Mouse (Mus musculus) testis, postnatal 10 days (tissue): Measurements from ENCODE around the gene Msrb3.

ENCODE experiments used
- DNase-seq: peaks from one replicate; pipeline ENCODE4 v3.0.0; 2021; ENCODE audit warnings: low spot score

Msrb3 gene

DNA sequence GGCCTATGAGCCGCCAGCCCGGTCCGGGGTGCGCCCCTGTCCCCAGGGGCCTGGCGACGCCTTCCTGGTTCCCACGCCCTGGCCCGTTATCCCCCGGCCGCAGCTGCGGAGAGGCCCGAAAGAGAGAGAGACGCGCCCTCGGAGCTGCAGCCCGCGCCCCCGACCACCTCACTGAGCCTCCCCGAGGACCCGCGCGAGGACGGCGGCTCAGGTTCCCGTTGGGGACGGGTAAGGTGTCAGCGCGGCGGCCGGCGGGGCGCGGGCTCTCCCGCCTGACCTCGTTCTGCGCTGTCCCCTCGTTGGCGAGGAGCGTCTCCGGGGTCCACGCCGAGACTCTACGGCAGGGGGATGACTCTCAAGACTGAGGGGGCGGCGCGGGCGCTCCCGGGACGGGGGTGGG lies 544 bp downstream of the Msrb3 start:
- DNase-seq = peak; percentile 61

DNA sequence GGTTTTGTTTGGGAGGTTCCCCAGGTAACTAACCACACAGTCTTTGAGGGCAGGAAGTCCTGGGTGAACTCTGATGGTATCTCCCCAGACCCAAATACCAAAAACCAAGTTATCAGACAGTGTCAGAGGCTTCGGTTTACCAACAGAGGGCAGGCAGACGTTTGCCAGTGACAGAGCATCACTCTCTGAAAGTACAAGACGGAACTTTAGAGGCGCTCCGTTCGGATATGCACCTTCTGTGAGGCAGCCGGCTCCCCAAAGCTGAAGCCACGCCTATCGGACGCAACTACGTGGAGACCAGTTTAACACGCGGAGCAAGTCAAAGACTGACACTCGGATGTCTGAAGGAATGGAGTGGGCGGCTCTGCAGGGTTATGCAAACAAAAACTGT lies 3.0 kb downstream of the Msrb3 start:
- DNase-seq = no peak

DNA sequence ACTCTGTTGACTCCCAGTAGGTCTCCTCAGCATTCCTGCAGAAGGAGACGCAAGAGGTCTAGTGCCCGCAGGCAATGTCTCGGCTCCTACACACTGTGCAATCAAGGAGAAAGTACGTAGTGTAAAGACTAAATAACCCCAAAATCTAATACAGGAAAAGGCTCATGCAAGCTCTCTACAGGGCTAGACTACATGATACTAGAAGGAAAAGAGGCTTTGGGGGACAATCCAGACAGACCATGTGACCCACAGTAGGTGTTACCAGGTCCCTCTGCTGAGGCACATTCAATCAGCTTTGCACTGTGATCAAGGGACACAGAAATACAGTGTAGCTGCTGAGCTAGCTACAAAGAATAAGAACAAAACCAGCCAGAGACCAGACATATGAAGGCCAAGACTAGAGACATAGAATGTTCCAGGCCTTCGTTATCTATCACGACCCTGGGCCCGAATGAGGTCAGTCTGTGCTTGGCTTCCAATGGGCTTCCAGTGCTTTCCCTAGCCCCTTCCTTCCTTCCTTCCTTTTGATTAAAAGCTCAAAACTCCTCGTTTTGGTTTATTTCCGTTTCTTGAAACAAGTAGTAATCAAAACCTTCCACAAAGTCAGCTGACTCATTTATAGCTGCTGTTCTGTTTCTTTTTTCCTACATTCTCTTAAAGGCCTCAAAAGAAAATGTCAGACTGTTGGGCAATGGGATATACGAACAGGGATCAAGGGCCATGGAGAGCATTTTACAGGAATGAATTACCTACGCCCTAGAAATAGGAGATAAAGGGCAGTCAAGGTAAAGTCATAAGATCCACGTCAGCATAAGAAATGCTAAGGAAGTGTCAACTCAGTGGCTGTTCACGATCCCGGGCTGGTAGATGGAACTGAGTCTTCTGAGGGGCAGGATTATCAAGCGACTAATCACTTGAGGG lies 3.7 kb downstream of the Msrb3 start:
- DNase-seq = no peak

DNA sequence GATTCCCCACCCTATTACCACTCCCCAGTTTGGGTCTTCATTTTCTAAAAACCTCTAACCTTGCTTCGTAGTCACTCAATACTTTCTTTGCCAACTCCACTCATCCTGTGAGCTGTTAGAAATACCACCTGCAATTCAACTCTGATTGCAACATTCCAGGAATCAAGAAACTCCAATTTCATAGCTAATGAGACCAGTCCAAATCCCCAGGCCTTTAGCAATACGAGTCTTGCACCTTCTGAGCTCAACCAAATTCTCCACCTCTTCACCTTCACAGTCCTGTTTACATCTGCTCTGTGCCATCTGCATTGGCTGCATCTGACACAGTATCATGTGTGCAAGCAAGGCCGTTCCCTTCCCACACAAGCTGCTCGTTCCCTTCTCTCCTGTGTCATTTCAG lies 5.0 kb downstream of the Msrb3 start:
- no peak for DNase-seq

DNA sequence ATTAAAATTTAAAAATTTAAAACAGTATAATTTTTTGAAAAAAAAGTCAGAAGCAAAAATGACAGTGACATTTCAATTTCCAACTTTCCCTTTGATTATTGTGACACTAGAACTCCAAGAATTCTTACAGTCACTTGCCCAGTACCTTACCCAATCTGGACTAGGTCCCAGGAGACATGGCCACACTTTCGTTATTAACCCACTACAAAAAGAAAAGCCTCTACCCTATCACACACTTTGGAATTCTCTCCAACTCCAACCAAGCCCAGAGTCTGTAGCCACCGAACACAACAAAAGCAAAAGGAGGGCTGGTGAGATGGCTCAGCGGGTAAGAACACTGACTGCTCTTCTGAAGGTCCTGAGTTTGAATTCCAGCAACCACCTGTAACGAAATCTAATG lies 7.8 kb downstream of the Msrb3 start:
- no peak for DNase-seq

DNA sequence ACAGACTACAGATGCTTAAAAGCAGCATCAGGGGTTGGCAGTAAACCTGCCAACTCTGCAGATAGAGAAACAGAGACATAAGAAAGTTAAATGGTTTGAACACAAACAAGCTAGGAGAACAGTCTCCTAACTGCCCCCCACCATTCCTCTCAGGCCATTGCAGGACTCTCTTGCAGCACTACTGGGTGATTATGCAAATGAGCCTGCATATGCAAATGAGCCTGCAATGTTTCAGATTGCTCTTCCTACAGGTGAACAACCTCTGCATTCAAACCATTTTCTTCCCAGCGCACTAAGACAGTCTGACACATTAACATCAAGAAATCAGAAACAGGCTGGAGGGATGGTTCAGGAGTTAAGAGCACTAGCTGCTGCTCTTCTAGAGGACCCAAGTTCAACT lies 8.3 kb downstream of the Msrb3 start:
- no peak for DNase-seq

DNA sequence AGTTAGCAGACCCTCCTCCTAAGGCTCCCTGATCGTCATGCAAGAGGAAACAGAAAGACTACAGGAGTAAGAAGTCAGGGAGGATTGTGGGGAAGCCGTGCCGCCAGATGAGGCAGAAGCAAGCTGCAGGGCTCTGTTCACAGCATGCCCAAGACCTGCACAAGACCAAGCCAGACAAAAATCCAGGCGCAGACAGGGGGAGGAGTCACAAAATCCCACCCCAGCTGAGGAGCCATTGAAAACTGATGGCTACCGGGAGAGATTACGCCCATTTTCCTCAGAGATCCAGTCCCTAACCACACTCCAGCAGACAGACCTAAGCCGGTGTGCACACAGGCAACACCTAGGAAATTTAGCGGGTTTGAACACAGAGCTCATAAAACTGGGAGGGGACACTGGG lies 10.4 kb downstream of the Msrb3 start:
- no peak for DNase-seq

DNA sequence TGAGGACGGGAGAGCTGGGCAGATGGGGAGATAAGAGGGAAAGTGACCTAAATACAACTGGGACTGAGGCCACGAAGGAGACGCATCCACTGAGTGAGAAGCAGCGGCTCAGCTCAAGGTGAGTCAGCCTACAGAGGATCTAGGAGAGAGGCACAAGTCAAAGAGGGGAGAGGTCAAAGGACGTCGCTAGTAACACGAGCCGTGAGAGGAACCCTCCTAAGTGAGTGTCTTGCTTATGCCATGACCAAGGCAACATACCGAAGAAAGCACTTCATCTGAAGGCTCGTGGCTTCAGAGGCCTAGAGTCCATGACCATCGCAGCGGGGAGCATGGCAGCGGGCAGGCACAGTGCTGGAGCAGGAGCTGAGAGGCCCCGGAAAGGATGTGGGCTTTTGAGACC lies 14.7 kb downstream of the Msrb3 start:
- DNase-seq = no peak

DNA sequence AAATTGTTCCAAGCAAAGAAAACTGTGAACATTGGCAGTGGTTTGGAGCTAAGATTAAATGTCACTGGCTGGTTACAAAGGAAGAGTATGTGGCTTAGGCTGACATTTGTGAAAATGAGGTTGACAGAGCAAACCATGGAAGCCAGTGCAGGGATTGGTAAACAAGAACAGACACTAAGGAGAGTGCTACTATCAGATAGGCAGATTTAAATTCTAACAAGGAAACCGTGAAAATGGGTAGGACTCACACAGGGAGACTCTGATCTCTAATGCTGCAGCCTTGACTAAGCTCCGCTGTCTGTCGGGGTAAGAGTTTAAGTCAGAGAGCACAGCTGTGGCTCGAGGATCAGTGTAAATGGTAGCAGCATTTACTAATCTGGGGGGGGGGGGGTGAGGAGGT lies 15.2 kb downstream of the Msrb3 start:
- no peak for DNase-seq

DNA sequence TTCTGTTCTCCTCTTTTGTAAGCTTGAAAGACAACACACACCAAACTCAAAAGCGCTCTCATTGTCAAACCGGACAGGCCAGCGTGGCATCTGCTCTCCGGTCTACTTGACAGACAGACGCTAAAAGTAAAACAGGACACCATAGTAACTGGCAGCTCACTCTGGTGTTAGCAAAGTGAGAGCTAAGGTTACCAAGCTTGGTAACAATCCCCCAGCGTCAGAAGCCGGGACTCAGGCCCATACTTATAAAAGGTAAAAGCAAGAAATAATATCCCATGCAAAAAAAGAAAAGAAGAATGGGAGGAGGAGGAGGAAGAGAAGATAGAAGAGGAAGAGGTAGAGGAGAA lies 15.9 kb downstream of the Msrb3 start:
- DNase-seq = no peak

DNA sequence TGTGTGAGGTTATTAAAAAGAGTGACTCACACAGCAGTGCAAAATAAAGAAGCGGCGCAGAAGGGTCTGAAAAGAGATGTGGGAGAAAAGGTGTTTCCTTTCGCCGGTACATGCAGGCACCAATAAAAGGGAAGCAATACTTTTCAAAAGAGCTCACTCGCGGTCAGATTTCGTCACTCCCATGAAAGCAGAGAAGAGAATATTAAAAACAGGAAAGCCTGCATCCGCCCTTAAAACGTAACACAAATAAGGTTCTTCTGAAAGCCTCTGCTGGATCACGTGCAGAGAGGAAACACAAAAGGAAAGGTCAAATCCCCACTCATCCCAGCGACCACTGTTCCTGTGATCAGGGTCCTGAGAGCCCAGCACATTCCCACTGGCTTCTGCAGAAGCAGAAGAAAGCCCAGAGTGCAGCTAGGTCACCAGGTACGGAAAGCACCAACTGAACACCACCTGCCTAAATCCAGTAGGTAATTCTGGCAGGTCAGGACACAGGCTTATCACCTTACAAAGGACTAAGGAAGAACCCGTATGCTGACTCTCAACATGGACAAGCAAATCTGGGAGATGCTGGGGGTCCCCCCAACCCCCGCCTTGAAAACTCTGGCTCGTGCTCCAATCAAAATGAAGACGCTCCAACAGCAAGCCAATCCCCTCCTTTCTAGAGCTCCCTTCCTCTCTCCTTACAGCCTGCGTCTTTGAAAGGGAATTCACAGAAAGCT lies 16.4 kb downstream of the Msrb3 start:
- DNase-seq = no peak

DNA sequence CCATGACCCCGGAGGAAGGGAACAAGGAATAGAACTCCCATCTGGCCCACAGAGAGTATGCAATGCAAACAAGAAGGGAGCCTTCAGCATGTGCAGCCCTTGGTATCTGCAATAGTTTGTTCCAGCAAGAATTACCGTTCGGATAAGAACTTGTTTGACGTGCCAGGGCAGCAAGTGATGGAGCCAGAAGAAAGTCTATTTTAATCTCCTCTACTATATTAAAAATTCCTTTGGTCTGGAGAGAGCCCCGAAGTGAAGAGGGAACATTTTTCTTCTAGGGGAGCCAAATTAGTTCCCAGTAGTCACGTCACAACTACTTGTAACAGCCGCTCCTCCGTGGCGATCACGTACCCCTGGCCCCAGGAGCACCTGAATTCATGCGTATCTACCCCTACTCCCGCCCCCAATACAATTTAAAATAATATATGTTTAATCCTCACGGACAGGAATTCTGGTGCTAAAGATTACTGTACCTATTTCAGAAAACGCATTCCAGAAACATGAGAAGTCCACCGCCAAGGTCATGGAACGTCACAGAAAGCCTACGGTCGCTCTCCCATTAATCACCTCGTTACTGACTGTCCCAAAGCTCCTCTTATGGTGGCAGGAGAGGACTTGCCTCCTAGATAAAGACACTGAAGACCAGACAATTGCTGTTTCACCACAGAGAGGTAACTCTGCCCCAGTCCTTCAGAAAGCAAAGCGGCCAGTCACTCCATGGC lies 22.2 kb downstream of the Msrb3 start:
- DNase-seq = no peak

DNA sequence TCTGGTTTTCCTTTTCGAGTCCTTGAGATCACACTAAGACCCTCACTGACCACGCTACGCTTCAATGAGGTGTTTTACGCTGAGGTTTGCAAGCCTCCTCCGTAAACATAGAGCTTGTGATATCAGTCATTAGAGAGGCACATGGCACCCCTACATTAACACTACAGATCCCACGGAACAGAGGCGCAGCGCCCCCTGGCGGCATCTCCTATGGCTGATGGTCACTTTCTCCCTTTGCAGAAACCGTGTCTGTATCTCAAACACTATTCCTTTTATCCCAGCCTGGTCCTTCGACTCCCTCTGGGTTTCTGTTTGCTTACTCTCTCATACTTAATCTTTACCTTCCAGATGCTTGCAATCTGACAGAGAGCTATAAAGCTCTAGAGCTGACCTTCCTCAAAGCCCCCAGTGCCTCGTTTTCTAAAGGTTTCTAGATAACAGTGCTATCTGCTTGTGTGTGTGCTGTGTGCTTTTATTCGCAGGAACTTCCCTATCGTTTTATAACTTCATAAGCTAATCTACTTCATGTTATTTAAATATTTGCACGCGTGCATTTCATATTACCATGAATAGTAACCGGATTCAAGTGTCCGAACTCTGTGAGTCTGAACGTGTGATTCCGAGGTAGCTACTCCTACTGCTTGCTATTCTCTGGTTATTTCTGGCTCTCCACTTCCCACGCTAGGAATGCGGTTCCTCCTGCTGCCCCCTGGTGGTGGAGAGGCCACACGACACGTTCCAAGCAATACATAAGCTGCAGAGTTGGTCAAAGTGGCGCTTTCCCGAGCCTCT lies 23.0 kb downstream of the Msrb3 start:
- DNase-seq = peak; percentile 95

DNA sequence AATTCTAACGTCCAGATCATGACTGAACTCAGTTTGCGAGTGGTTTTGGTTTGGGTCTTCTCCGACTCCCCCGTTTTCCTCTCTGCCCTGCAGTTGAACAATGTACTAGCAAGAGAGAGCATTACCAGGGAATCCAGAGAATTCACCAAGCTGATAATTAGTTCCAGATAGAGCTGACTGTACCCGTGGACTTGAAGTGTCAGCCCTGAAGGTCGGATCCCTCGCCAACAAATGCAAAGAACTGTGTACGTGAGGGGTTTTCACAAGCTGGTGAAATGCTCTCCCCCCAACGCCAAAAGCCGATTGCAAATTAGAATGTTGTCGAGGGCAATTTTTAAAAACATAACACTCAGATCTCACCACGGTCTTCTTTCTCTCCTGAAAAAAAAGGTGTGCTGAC lies 24.6 kb downstream of the Msrb3 start:
- DNase-seq = no peak

DNA sequence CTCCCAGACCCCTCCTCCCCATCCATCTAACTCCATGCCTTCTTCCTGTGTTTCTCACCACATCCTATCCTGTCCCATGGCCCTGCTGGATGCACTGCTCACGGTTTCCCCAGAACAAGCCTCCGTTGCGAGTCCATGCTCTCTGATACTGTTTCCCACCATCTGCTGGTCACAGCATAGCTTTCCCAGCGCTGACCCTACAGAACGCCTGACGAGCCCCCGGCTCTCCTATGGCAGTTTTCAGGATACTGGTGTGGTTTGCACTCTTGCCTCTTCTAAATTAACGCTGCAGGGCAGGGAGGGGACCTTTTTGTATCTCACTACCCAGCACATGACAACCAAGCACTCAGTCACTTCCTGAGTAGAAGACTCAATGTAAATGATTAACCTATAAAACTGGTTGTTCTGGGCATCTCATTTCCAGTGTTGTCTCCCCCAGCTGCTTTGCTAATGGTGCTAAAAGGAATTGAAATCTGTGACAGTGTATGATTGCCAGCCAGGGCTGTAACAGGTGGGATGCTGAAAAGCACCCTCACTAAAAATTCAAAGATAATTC lies 25.2 kb downstream of the Msrb3 start:
- DNase-seq = no peak

DNA sequence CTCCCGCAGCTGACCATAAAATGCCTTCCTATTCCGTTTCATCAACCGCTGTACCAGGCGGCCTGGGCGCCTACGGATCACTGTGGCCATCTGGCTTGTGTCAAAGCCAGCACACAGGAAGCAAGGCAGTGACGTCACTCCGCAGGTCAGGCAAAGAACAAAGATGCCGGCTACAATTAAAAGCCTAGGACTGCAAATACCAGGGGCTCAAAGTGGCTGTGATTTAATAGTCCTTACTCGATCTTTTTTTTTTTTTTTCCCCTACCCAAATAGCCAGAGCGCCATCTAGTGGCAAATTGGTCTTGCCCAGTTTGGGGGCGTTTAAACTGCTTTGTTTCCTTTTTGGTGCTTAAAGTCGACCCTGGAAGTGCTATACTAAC lies 26.4 kb downstream of the Msrb3 start:
- no peak for DNase-seq

DNA sequence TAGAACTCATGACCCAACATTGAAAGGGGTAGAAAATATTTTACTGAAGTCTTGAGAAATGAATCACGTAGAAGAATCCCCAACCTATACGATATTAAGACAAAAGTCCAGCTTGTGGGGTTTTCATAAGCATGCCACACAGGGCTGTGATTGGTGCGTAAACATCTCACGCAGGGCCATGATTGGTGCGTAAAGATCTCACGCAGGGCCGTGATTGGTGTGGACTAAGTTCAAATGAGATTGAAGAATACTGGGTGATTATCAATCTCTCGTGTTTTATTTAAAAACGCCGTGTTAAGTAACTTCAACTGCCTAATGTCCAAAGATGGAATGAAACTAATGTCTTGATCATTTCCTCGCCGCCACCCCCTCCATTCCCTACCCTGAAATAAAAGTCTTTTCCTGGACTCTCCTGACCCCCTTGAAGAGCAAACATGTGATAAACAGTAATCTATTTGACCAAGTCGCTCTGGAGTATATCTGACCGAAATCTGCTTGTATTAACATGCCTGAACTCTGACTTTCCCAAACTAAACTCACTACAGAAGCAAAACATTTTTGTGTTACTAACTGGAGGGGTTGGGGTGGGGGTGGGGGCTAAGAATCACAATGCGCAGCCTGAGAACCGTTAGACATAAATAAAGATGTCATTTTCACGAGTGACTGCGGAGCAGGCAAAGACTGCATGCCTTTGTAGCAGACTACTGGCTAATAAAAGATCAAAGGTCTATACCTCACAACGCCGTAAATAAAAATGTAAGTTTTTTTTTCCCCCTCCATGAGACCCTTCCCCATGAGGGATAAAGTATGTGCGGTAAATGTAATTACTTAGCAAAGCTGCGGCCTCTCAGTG lies 27.0 kb downstream of the Msrb3 start:
- no peak for DNase-seq

DNA sequence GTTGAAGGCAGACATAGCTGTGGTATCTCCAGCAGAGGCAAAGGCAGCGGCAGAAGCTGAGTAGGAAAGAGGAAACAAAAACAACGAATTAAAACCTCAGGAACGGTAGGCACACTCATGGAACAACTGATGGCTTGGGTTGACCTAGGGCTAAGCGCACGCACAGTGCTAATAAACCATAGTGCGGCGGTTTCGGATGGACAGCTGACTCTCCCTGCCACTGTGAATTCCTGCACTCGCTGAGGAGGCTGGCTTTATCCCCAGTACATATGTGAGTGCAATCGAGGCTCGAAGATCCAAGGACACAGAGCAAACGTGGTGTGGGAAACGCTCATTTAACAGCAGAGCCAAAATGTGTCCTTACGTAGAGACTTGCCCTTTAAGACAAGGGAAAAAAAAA lies 27.8 kb downstream of the Msrb3 start:
- DNase-seq = no peak

DNA sequence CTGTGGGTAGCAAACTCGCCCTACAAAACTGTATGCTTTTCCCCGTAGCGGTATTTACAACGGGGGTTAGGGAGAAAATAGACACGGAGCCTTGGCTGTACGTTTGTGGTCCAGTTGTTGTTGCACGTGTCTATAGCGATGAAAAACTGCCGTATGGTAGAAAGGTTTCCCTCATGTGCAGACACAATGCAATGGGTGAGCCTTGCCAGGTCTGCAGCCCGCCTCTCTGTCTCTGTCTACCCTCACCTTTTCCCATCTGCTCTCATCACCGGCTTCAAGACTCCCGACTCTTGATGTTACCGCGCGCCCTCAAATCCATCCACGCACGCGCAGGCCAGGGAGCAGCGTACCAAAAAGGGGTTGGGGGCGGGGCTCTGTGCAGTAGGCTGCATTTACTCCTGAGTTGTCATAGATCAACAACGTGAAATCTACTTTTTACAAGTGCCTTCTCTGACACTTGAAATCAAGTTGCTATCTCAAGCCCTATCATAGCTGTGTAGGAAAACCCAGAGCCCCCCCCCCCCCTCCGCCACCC lies 29.6 kb downstream of the Msrb3 start:
- no peak for DNase-seq

DNA sequence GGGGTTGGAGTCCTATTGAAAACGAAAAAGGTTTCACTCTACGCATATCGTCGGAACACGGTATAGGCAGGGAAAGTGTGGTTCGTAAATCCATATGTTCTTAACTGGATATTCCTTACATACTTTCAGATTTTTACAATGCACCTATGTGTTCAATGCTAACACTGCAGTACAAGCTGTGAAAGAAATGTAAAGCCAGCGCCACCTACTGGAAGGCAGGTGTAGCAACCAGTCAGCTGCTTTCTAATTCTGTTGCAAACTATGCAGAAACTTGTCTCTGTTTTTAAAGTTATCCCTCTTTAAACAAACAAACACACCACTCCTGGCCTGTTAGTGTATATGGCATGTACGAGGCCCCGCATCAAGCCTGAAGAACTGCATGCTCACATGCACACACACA lies 34.5 kb downstream of the Msrb3 start:
- DNase-seq = peak; percentile 82

DNA sequence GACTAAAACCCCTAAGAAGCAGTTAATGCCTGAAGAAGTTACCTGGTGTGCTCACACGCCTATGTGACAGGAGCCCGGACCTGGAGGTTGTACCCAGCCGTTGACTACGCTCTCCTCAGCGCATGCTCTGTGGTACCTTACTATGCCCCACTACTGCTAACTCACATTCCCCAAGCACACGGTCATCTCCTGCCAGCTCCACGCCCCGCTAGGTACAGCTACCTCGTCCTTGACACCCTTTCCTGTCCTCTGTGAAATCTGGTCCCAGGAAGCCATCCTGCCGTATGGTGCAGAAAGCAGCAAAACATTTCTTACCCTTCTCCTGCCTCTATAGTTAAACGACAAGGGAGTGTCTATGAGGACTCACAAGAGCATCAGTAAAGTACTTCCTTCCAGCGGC lies 37.2 kb downstream of the Msrb3 start:
- DNase-seq = no peak
